16 mouse cellular contexts compared by ENCODE assay signal in the genomic region with DNA sequence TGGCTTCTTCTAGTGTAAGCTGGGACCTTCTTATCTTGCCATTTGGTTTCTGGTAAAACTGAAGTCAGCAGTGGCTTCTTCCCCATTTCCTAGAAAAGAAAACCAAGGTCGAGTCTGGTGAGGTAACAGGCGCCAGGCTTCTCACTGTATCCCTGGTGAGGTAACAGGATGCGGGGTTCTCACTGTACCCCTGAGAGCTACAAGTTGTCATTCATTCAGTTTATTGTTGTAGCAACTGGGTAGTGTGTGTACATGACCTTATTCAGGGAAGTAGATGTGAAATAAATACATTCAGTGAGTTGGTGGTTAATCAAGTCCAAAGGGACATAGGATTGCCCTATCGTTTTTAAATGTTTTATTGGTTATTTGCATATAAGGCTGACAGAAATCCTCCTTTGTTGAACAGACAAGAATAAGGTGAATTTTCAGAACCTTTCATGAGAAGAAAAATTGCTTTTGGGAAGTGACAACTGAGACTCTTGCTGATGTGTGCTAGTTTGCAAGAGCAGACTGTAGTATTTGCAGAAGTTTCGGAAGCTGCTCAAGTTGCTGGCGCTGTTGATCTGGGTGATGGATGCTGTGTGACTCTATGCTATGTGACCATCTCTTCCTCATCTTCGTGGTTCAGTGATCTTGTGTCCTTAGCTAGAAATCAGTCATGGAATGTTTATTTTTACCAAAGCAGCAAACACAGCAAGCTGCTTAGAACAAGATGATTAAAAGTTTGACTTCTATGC. TPM values are rescaled to one million over a fixed set of nuclear protein-coding genes. Genes with fewer than 3 reads are reported as not detected.
DNase-seq lines count a peak whose midpoint lies in the region; ATAC-seq and TF ChIP-seq lines count a peak whose summit lies in the region.
"Had no signal": no experiment of that assay in that cellular context is flagged by ENCODE, and none has a peak within 500 bp of the region (broad histone marks: within the 10 kb centered on the region; RNA-seq: fewer than 3 reads in every experiment).

No protein-coding gene starts in this region.

- WGBS in spleen, adult 2 months: 9% methylated on average over 7 of the region's 7 CpGs
- 85% methylated on average over 7 of the region's 7 CpGs for WGBS in hindbrain, postnatal 0 days

- H3K27me3 ChIP-seq in spleen, adult 2 months (ENCODE audit: control insufficient read depth, insufficient read depth, low read length): no peaks in the 10 kb centered on the region
- H3K27me3 ChIP-seq in hindbrain, postnatal 0 days (ENCODE audit: insufficient read depth, low read length): no peaks in the 10 kb centered on the region
- H3K27me3 ChIP-seq: hindbrain, embryonic 15.5 days; Patski; stomach, embryonic 15.5 days had no signal

- no peak overlapping the region for H3K4me2 ChIP-seq in hindbrain, postnatal 0 days (ENCODE audit: low read depth, low read length)
- H3K4me2 ChIP-seq: hindbrain, embryonic 15.5 days; stomach, embryonic 15.5 days had no signal

- no peak for TF ChIP-seq CTCF in spleen, adult 2 months (IDR thresholded peaks at IDR 0.05; ENCODE audit: extremely low read depth, insufficient read depth, insufficient read length, insufficient replicate concordance)
- no peak for TF ChIP-seq CTCF in hindbrain, postnatal 0 days (IDR thresholded peaks at IDR 0.05; ENCODE audit: low read depth)

- peaks cover 37% of the 10 kb centered on the region for H3K4me1 ChIP-seq in spleen, adult 2 months (ENCODE audit: control insufficient read depth, insufficient read depth, insufficient read length)
- H3K4me1 ChIP-seq in hindbrain, postnatal 0 days (ENCODE audit: insufficient read depth, low read length): no peaks in the 10 kb centered on the region
- H3K4me1 ChIP-seq: hindbrain, embryonic 15.5 days; stomach, embryonic 15.5 days had no signal

- peak; percentile 93 for DNase-seq in heart, adult 11 months
- DNase-seq in heart, postnatal 36 days: no peak
- DNase-seq in spleen, adult 2 months (ENCODE audit: low read depth in 1 of 2, low spot score in 2 of 2): no peak
- no peak for DNase-seq in spleen, postnatal 4 days (ENCODE audit: low spot score in 2 of 2)
- DNase-seq in brain, adult 2 months (ENCODE audit: low read depth, low spot score): peak; percentile 36
- peak; percentile 77 for DNase-seq in naive thymus-derived CD4-positive, alpha-beta T cell, adult 2 months (ENCODE audit: low read depth)
- DNase-seq in MN1 (ENCODE audit: low spot score): no peak
- no peak for DNase-seq in hindbrain, postnatal 0 days (ENCODE audit: low spot score)
- DNase-seq: adrenal gland, postnatal 10 days; kidney, postnatal 14 days; midbrain, embryonic 14.5 days had no signal

- intact Hi-C loops in heart, postnatal 36 days (cut with DNase I): no loop called here

- peak overlapping the region; percentile 82; the same call in 1 of the 2 replicates for H3K27ac ChIP-seq in spleen, adult 2 months (ENCODE audit: insufficient read depth, low read length)
- H3K27ac ChIP-seq in hindbrain, postnatal 0 days: no peak overlapping the region
- H3K27ac ChIP-seq: hindbrain, embryonic 15.5 days; liver, embryonic 14.5 days; stomach, embryonic 15.5 days had no signal

- H3K4me3 ChIP-seq in spleen, adult 2 months (ENCODE audit: extremely low read depth, insufficient read depth, insufficient read length): peak overlapping the region; percentile 21
- H3K4me3 ChIP-seq in hindbrain, postnatal 0 days (ENCODE audit: low read length): no peak overlapping the region
- H3K4me3 ChIP-seq: erythroblast, embryonic 14.5 days; hindbrain, embryonic 15.5 days; stomach, embryonic 15.5 days had no signal

- H3K9ac ChIP-seq in hindbrain, postnatal 0 days (replicated peaks; ENCODE audit: low read length): no peak overlapping the region
- H3K9ac ChIP-seq: hindbrain, embryonic 15.5 days; liver, embryonic 14.5 days; stomach, embryonic 15.5 days had no signal

- no peaks in the 10 kb centered on the region for H3K9me3 ChIP-seq in hindbrain, postnatal 0 days (ENCODE audit: low read length)
- H3K9me3 ChIP-seq: hindbrain, embryonic 15.5 days; stomach, embryonic 15.5 days had no signal

- no peak for ATAC-seq in hindbrain, postnatal 0 days
- ATAC-seq: Patski had no signal

- H3K36me3 ChIP-seq in spleen, adult 2 months (ENCODE audit: control insufficient read depth, insufficient read depth, low read length): peaks cover 4% of the 10 kb centered on the region; the same call in 1 of the 2 replicates
- no peaks in the 10 kb centered on the region for H3K36me3 ChIP-seq in hindbrain, postnatal 0 days (ENCODE audit: insufficient read depth, low read length)
- H3K36me3 ChIP-seq: hindbrain, embryonic 15.5 days; stomach, embryonic 15.5 days had no signal

- no peak for TF ChIP-seq POLR2A in spleen, adult 2 months (IDR thresholded peaks at IDR 0.05; ENCODE audit: low read depth, low read length)

RNA-seq across cellular contexts. Expression of gene Rhoh, which starts 6.5 kb away (rescaled TPM):
- under 1 TPM; 0.42 to 0.92 TPM for total RNA-seq in heart, postnatal 36 days (2021)
- polyA plus RNA-seq in spleen, adult 2 months (2012; rRNA removed): 28.0 and 33.6 TPM in 2 replicates
- total RNA-seq in hindbrain, postnatal 0 days (2014; rRNA removed): 0.22 and 0.42 TPM in 2 replicates
- 0.39 and 0.45 TPM in 2 replicates for polyA plus RNA-seq in hindbrain, postnatal 0 days (2015; fragmentation: Nextera tagmentation; extraction: Ambion mirVana)
- polyA plus RNA-seq: erythroblast, embryonic 14.5 days had no signal

Comparison
In these comparisons a context has a peak if more than half of its experiments do, and no peak if none do; other contexts are left out.
1. DNase-seq: peak in heart, adult 11 months (single experiment), brain, adult 2 months (single experiment) and naive thymus-derived CD4-positive, alpha-beta T cell, adult 2 months (single experiment); none in heart, postnatal 36 days (0 of 2), spleen, adult 2 months (0 of 2), spleen, postnatal 4 days (0 of 2), MN1 (single experiment) and hindbrain, postnatal 0 days (single experiment).